Mouse (Mus musculus) kidney, postnatal 14 days (tissue): ENCODE data around the gene Tirap.

Experiments
- DNase-seq: peaks from one replicate; pipeline ENCODE4 v3.0.0; 2022; ENCODE audit warnings: mixed read lengths

Gene Tirap

DNA sequence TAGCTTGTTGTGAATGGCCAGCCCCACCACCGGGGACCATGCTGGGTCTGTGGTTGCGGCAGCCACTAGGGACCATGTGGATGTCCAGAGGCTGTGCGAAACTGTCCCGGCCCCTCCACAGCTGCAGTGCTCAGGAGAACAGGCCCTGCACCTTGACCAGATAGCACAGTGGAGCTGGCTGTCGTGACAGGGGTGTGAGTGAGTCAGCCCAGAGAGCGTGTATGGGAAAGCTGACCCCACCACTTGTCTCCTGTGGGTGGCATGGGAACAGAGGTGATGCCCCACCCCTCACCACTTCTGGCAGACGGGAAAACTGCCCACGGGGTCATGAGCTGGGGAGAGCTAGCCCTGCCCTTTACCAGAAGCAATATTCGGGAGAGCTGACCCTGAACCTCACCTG lies 55.0 kb downstream of the Tirap start:
- no peak for DNase-seq

DNA sequence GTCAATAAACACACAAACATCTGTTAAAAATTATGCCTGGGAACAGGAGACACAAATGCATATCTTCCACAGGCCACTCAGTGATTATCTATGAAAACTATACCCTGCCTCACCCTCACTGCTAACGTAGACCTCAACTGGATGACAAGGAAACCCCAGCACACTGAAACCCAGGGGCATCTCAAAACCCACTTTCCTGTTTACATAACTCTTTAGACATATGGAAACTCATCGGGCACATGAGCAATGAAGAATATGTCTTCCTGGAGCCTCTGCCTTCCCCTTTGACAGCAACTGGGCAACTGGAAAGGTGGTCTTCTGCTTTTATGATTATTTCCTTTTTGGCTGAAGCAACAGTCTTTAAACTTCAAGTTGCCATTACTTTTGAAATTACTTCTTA lies 57.9 kb downstream of the Tirap start:
- DNase-seq: no peak

DNA sequence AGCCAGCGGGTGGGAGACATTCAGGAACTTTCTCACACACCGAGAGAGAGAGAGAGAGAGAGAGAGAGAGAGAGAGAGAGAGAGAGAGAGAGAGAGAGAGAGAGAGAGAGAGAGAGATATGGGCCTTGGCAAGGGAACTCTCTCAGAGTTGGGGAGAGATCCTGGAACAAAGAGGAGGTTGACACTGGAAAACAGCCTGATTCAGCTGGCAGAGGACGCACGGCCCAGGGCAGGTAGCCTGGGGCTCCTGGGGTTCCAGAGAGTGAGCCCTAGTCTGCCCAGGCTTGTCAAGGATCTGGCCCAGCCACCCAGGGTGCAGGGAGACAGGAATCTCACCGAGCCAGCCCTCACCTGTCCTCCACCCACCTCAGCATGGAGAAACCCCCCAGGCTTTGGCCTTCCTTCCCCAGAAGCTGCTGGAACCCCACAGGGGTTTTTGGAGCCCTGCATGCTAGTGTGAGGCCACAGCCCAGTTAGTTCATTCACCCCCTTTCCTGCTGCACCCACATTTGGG lies 60.8 kb downstream of the Tirap start:
- DNase-seq: no peak

DNA sequence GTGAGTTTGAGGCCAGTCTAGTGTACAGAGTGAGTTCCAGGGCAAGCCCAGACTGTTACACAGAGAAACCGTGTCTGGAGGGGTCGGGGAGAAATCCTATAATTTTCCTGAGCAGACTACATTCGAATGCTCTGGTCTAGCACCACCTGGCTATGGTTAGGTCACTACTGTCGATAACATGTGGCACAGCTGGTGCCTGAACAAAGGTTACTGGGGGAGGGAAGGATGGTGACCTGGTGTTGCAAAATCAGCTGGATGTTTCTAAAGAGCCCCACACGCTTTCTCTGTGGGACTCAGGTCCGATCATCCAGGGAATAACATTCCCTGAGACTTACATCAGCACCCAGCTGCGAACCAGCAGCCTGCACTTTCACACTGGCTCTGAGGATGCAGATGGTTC lies 62.1 kb downstream of the Tirap start:
- no peak for DNase-seq

DNA sequence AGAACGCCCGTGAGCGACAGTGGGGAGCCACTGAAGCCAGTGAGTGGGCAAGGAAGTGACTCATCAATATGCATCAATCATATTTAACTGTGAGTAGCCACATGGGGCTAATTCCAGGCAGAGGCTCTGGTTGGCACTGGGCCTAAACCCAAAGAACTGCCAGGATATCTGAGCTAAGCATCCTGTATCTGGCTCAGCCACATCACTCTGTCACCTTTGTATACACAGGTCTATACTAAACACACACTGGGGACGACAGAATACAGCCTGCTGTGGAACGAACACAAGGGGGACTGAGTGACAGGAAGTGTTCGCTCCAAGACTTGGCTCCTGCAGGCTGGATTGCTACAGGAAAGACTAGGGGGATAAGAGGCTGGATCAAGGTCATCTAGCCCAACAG lies 64.5 kb downstream of the Tirap start:
- peak; percentile 30 for DNase-seq
